Mouse (Mus musculus): ENCODE measurements around the gene Cuedc2. TPM values are rescaled to one million over a fixed set of nuclear protein-coding genes. Genes with fewer than 3 reads are reported as not detected.

Cuedc2 gene
- polyA plus RNA-seq, 1 experiment from 2014 or later, result 126 TPM

DNA sequence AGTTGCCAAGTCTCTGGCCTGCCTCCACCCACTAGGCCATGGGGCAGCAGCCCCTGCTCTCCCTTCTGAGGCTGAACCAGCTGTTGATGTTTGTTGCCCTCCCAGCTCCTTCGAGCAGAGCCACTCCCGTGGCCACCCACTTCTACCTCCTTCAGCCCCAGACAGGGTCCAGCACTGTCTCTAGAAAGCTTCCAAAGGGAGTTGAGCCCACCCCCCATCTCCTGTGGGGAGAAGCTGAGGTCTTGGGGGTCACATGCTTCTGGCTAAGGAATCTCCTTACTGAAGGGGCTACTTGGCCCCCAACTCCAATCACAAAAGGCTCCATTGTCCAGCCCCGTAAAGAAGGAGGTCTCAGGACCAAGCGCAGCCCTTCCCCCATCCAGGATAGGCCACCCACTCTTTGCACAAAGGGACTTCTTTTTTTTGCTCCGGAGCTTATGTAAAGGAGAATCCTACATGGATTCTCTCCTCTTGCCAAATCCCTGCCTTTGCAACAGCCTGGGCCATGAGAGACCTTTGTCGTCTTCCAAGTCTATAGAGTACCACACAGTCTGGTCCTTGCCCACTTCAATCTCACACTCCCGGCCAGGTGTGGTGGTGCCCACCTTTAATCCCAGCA is 5.7 kb downstream of the Cuedc2 start:
- Histone ChIP-seq H3K4me3 (replicated peaks) (no peak overlapping the region), H3K9me3 (no peaks in the 10 kb centered on the region), H3K27me3 (replicated peaks) (no peaks in the 10 kb centered on the region), H3K9ac (no peak overlapping the region), H3K4me2 (replicated peaks) (no peak overlapping the region), H3K4me1 (replicated peaks) (peaks cover 16% of the 10 kb centered on the region), H3K36me3 (0 out of 2 replicates have a peak, but pooled peaks cover 8% of the 10 kb centered on the region), H3K27ac (no peak overlapping the region)
- 69% methylated on average over 7 of the region's 7 CpGs for WGBS
- ATAC-seq, result no peak

DNA sequence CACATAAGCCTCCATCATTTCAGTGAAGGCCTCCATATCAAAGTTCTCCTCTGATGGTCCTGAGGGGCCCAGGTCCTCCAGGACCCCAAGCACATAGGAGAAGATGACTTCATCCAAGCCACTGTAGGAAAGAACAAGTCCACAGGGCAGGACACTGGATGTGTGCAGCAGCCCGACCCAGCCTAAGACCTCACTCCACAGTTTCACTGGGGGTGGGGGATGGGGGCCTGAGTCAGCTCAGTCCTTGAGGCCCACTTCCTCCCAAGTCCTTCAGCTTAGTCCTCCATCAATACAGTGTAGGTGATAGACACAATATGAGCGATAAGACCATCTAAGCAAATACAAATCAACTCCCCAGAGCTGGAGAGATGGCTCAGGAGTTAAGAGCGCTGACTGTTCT is 6.6 kb downstream of the Cuedc2 start:
- H3K9me3 ChIP-seq, result no peaks in the 10 kb centered on the region
- 0 out of 2 replicates have a peak, but pooled peaks cover 8% of the 10 kb centered on the region for H3K36me3 ChIP-seq
- no peak overlapping the region for H3K27ac ChIP-seq
- no peak overlapping the region for H3K4me2 ChIP-seq (replicated peaks)
- H3K4me3 ChIP-seq (replicated peaks), result no peak overlapping the region
- no peak for ATAC-seq
- H3K9ac ChIP-seq, result no peak overlapping the region
- H3K27me3 ChIP-seq (replicated peaks), result peaks cover 2% of the 10 kb centered on the region
- WGBS, result 78% methylated on average over 3 of the region's 3 CpGs
- peaks cover 20% of the 10 kb centered on the region for H3K4me1 ChIP-seq (replicated peaks)

DNA sequence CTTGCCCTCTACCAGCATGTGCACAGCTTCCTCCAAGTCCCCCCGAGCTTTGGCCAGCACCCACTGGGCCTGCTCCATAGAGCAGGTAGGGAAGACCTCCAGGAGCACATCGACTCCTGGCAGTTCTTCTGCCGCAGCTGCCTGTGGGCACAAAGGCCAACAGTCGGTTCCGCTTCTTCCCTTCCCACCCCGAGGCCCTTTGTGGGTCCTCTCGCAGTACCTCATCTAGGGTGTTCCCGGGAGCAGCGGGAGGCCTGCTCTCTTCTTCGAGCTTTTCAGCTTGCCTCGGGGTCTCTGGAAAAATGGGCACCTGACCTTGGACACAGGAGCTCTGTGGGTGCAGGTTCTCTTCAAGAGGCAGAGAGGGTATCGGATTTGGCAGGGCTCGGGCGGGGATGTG is 7.2 kb downstream of the Cuedc2 start:
- WGBS, result 90% methylated on average over 14 of the region's 14 CpGs

DNA sequence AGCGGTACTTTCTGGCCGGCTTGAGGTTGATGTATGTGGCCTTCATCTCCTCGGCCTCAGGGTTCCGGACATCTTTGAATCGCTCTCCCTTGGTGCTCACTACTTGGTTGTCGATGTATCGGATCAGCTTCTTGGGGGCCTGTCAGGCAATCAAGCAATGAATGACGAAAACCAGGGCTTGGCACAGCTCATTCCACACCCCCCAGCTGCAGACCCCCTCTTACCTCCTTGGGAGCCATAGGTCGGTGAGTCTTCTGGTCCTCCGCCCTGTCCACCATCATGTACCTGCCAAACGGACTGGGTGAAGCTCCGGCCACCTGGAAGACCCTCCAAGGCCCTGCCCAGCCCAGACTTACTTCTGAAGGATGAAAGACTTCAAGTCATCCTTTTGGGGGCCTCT is 7.8 kb downstream of the Cuedc2 start:
- 90% methylated on average over 12 of the region's 12 CpGs for WGBS
- Histone ChIP-seq H3K27ac (no peak overlapping the region), H3K4me3 (replicated peaks) (no peak overlapping the region), H3K9ac (no peak overlapping the region), H3K27me3 (replicated peaks) (peaks cover 13% of the 10 kb centered on the region), H3K4me1 (replicated peaks) (peaks cover 27% of the 10 kb centered on the region), H3K36me3 (0 out of 2 replicates have a peak, but pooled peaks cover 8% of the 10 kb centered on the region), H3K4me2 (replicated peaks) (no peak overlapping the region), H3K9me3 (no peaks in the 10 kb centered on the region)
- no peak for ATAC-seq

More for the DNA sequence above, 7.2 kb downstream of the Cuedc2 start:
- Histone ChIP-seq H3K4me2 (replicated peaks) (no peak overlapping the region), H3K36me3 (0 out of 2 replicates have a peak, but pooled peaks cover 8% of the 10 kb centered on the region), H3K9ac (no peak overlapping the region), H3K4me1 (replicated peaks) (peaks cover 26% of the 10 kb centered on the region), H3K27ac (no peak overlapping the region), H3K9me3 (no peaks in the 10 kb centered on the region), H3K4me3 (replicated peaks) (no peak overlapping the region), H3K27me3 (replicated peaks) (peaks cover 8% of the 10 kb centered on the region)
- no peak for ATAC-seq

DNA sequence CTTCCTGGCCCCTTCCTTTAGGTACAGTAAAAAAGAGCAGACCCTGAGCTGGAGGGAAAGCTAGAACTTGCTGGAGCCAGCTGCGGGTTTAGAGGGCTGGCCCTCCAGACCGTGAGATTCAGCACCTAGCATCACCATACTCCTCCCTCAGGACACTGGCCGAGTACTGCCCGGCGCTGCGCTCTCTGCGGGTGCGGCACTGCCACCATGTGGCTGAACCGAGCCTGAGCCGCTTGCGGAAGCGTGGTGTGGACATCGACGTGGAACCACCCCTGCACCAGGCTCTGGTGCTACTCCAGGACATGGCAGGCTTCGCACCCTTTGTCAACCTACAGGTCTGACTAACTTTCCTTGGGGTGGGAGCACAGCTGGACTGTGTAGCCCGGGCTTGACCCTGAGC is 8.6 kb downstream of the Cuedc2 start:
- Histone ChIP-seq H3K27me3 (replicated peaks) (peaks cover 19% of the 10 kb centered on the region), H3K4me1 (replicated peaks) (peaks cover 27% of the 10 kb centered on the region), H3K36me3 (0 out of 2 replicates have a peak, but pooled peaks cover 8% of the 10 kb centered on the region), H3K4me2 (replicated peaks) (peak overlapping the region; percentile 99), H3K27ac (no peak overlapping the region), H3K4me3 (replicated peaks) (no peak overlapping the region; the same call in 1 of the 2 replicates), H3K9ac (no peak overlapping the region), H3K9me3 (no peaks in the 10 kb centered on the region)
- WGBS, result 6% methylated on average over 16 of the region's 16 CpGs
- ATAC-seq, result peak; percentile 53

DNA sequence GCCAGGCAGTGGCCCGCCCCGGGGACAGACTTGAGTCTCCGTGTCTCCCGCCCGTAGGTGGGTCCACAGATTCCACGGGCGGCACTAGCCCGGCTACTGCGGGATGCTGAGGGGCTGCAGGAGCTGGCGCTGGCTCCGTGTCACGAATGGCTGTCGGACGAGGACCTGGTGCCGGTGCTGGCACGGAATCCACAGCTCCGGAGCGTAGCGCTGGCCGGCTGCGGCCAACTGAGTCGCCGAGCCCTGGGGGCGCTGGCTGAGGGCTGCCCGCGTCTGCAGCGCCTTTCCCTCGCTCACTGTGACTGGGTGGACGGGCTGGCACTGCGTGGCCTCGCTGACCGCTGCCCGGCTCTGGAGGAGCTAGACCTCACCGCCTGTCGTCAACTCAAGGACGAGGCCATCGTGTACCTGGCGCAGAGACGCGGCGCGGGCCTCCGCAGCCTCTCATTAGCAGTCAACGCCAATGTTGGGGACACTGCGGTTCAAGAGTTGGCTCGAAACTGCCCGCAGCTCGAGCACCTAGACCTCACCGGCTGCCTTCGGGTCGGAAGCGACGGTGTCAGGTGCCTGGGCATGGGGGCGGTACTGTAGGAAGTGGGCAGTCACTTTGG is 9.4 kb downstream of the Cuedc2 start:
- WGBS, result 2% methylated on average over 54 of the region's 54 CpGs
- Histone ChIP-seq H3K4me1 (replicated peaks) (peaks cover 27% of the 10 kb centered on the region), H3K9me3 (no peaks in the 10 kb centered on the region), H3K27ac (peak overlapping the region; percentile 88), H3K4me2 (replicated peaks) (peak overlapping the region; percentile 99), H3K9ac (peak overlapping the region; percentile 63), H3K4me3 (replicated peaks) (peak overlapping the region; percentile 64), H3K36me3 (0 out of 2 replicates have a peak, but pooled peaks cover 8% of the 10 kb centered on the region), H3K27me3 (replicated peaks) (peaks cover 28% of the 10 kb centered on the region)
- ATAC-seq, result no peak; the same call in 1 of the 2 replicates

DNA sequence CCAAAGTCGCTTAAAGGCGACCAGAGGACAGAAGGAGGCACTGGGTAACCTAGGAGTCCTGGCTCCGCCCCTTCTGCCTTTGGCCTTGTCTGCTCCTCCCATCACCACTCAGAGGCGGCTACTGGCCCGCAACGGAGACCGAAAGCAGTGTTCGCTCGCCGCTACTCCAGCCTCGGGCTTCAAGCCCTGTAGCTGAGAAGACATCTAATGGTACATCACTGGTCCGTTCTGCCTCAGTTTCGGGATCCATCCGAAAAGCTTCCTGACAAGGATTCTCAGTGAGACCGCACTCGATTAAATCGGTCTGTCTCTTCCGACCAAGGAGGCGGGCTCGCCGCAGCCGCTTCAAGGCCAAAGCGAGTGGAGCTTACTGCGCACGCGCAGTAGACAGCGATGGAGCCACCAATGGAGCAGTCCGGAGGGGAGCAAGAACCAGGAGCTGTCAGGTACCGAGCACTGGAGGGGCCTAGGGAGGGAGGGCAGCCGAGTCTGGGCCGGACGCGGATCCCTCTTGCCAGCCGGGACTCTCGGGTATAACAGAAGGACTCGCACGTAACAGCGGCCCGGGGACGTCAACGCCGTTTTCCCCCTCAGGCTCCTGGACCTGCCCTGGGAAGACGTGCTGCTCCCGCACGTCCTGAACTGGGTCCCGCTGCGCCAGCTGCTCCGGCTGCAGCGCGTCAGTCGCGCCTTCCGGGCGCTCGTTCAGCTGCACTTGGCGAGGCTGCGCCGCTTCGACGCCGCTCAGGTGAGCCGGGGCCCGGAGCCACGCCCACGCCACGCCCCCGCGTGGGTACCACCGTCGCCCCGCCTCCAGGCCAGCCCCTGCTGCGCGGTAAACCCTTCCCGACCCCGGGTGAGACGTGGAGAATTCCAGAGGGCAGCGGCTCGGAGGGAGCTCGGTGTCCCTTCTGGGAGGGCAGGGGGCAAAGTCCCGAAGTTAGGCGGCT is 10.1 kb downstream of the Cuedc2 start, which contains the start of gene Fbxl15:
TSS of gene Fbxl15 (plus strand) at position 104 of the 950 bp plus-strand sequence.
- ATAC-seq, result peak; percentile 92
- H3K9me3 ChIP-seq, result no peaks in the 10 kb centered on the region
- H3K9ac ChIP-seq, result peak within 1 kb of the TSS; percentile 63
- peaks cover 35% of the 10 kb centered on the region for H3K27me3 ChIP-seq (replicated peaks)
- H3K4me1 ChIP-seq (replicated peaks), result peaks cover 27% of the 10 kb centered on the region
- H3K4me3 ChIP-seq (replicated peaks), result peak within 1 kb of the TSS; percentile 64
- WGBS, result under 1% methylated on average over 81 of the region's 81 CpGs
- peak within 1 kb of the TSS; percentile 99 for H3K4me2 ChIP-seq (replicated peaks)
- H3K36me3 ChIP-seq, result 0 out of 2 replicates have a peak, but pooled peaks cover 8% of the 10 kb centered on the region
- H3K27ac ChIP-seq, result peak within 1 kb of the TSS; percentile 88

DNA sequence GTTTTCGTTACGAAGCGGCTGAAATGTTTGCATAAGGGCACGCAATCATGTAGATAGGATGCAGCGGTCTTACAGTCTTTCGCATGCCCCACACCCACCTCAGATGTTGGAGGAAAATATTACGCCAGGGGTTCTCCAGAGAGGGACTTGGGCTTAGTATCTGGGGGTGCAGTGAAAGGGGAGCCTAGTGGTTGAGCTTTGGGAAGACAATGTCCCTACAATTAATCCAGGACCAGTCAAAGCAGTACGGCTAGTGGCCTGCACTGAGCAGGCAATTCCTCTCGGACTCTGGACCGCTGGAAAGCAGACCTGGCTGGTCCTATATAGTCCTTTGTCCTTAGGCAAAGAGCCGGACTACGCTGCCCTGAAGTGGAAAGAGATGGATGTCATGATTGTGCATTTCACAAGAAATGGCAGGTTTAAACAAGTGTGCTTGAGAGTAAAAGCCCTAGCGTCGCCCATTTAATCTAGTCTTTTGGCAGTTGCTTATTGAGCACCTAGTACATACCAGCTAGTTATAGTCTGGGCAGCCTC is 10.9 kb downstream of the Cuedc2 start:
- 24% methylated on average over 14 of the region's 14 CpGs for WGBS
- no peaks in the 10 kb centered on the region for H3K9me3 ChIP-seq
- peaks cover 43% of the 10 kb centered on the region for H3K27me3 ChIP-seq (replicated peaks)
- H3K4me3 ChIP-seq (replicated peaks), result peak overlapping the region; percentile 64
- H3K4me2 ChIP-seq (replicated peaks), result peak overlapping the region; percentile 99
- no peak for ATAC-seq
- H3K27ac ChIP-seq, result peak overlapping the region; percentile 88; the same call in 1 of the 2 replicates
- peaks cover 27% of the 10 kb centered on the region for H3K4me1 ChIP-seq (replicated peaks)
- H3K36me3 ChIP-seq, result 0 out of 2 replicates have a peak, but pooled peaks cover 8% of the 10 kb centered on the region
- peak overlapping the region; percentile 63; the same call in 1 of the 2 replicates for H3K9ac ChIP-seq

DNA sequence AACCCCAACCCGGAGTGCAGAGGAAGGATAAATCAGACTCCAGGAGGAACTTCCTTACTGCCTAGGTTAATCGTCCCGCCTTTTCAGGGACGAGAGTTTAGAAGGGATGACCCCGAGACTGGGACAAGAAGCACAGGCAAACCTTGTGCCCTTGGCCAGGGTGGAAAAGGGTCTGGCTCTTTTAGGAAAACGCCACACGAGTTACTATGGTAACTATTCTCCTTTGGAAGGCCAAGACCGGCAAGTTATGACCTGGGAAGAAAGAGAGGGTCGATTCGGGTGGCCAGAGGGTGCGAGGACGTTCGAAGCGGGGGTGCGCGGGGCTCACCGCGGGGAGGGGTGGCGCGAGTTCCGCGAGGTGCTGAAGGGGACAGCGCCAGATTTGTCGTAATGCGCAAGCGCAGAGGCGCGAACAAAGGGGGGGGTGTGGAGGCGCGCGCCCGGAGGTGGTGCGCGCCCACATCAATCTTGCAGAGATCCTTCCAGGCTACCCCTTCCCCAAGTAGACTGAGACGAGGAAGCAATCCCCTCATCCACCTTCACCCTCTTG is 11.7 kb downstream of the Cuedc2 start, which contains the start of gene Psd:
TSS of gene Psd (minus strand) at position 401 of the 550 bp plus-strand sequence.
- ATAC-seq, result no peak
- peak within 1 kb of the TSS; percentile 88 for H3K27ac ChIP-seq
- H3K9me3 ChIP-seq, result no peaks in the 10 kb centered on the region
- 0 out of 2 replicates have a peak, but pooled peaks cover 5% of the 10 kb centered on the region for H3K36me3 ChIP-seq
- peak within 1 kb of the TSS; percentile 99 for H3K4me2 ChIP-seq (replicated peaks)
- peak within 1 kb of the TSS; percentile 63 for H3K9ac ChIP-seq
- H3K4me3 ChIP-seq (replicated peaks), result peak within 1 kb of the TSS; percentile 64
- H3K27me3 ChIP-seq (replicated peaks), result peaks cover 43% of the 10 kb centered on the region
- H3K4me1 ChIP-seq (replicated peaks), result peaks cover 30% of the 10 kb centered on the region
- under 1% methylated on average over 34 of the region's 35 CpGs for WGBS

DNA sequence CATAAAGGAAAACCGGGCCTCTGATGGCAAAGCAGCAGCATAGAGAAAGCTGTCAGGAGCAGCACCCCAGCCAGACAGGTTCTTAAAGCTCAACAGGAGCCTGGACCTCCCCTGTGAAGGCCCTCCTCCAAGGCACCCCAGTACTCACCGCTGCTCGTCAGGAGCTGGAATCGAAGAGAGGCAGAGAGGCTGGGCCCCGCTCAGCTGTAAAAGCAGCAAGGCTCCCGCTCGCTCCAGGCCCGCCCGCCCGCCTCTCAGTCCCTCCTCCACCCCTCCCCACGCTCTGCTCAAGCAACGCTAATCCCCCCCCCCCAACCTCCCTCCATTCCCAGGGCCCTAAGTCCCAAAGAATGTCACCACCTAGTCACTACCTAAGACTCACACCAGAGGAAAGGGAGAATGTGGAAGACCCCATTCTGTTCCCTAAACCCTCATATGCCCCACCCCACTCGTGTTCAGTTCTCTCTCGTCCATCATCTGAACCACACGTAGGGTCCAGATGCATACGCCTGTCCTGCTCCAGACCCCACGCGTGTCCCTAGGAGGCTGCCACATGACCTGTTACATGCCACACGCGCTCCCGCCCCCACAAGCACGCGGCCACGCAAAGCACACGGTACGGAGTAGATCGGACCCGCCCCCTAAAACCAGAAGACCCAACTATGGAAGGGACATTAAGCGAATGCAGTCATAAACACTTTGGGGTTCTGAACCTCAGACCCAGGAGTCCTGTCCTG is 12.3 kb downstream of the Cuedc2 start:
- Histone ChIP-seq H3K9ac (no peak overlapping the region), H3K4me1 (replicated peaks) (peaks cover 36% of the 10 kb centered on the region), H3K9me3 (no peaks in the 10 kb centered on the region), H3K36me3 (0 out of 2 replicates have a peak, but pooled peaks cover 4% of the 10 kb centered on the region), H3K27me3 (replicated peaks) (peaks cover 46% of the 10 kb centered on the region), H3K4me3 (replicated peaks) (no peak overlapping the region; the same call in 1 of the 2 replicates), H3K4me2 (replicated peaks) (peak overlapping the region; percentile 99), H3K27ac (no peak overlapping the region)
- ATAC-seq, result no peak
- 4% methylated on average over 29 of the region's 29 CpGs for WGBS

DNA sequence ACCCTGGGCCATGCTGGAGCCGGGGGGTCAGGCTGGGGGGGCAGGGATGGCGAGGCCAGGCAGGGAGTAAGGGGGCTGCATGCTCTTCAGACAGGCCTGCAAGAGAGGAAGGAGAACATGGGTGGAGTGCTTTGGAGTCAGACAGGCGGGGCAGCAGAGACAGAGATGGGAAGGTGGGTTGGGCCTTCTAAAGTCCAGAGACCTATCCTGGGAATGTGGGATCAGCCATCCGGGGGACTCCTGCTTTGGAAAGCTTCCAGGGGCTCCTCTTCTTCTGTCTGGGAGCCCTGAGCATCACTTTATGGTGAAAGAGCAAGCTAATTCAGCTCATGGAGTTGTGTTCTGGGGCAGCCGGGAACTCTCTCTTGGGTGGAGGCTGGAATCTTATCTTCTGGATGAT is 13.6 kb downstream of the Cuedc2 start:
- H3K9ac ChIP-seq, result no peak overlapping the region
- H3K9me3 ChIP-seq, result no peaks in the 10 kb centered on the region
- peaks cover 56% of the 10 kb centered on the region for H3K27me3 ChIP-seq (replicated peaks)
- no peak overlapping the region for H3K4me2 ChIP-seq (replicated peaks)
- 72% methylated on average over 5 of the region's 5 CpGs for WGBS
- no peak overlapping the region for H3K4me3 ChIP-seq (replicated peaks)
- H3K4me1 ChIP-seq (replicated peaks), result peaks cover 38% of the 10 kb centered on the region
- no peak overlapping the region for H3K27ac ChIP-seq
- no peak for ATAC-seq
- no peaks in the 10 kb centered on the region for H3K36me3 ChIP-seq

Measured in intestine, embryonic 15.5 days (tissue).